Mouse (Mus musculus): Measurements from ENCODE around the gene Tmem184c.

- no peak for TF ChIP-seq CTCF (IDR thresholded peaks at IDR 0.05; ENCODE audit: low read depth, low read length)
- no peak for TF ChIP-seq POLR2A (IDR thresholded peaks at IDR 0.05; ENCODE audit: extremely low read depth, insufficient read depth, low read length)
Measured at GRCm38 (mm10) chr8:77658356-77658755, 47.9 kb upstream of the Tmem184c start.
